Mouse (Mus musculus): ENCODE measurements around the gene Tmem147.

DNA sequence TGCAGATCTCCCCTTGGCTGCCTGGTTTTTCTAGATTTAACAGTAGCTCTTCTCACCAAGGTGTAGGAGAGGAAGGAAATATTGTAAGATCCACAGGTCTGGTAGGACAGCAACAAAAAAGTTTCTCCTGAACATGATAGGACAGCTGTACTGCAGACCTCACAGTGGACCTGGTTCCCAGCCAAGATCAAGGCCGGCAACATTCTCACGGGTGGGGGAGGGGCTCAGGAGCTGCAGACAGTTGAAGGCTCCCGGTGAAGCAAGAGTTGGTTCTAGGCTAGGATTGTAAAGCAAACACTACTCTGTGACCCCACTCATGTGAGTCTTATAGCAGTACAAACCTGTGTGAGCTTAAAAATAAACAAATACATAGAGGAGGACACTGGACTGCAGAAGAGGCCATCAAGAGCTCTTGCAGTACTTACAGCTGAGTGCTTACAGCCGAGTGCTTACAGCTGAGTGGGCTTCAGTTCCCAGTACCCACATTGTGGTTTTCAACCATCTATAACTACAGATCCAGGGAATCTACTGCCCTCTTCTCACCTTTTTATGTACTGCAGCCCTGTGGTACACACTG is 14.8 kb upstream of the Tmem147 start:
- TF ChIP-seq CTCF (IDR thresholded peaks at IDR 0.05; ENCODE audit: low read depth) (peak; percentile 14; the same call in 1 of the 2 replicates), EP300 (optimal IDR thresholded peaks at IDR 0.05) (no peak)

Measured in stomach, postnatal 0 days (tissue).